Mouse (Mus musculus) CD4-positive helper T cell, adult 2 months (primary cell): ENCODE data around the gene Fbxl16.
A peak's percentile ranks its signal among the peaks of the same experiment; 100 is the strongest.

Source experiments
- DNase-seq: peaks from one replicate; pipeline ENCODE4 v3.0.0-alpha.2; 2012; ENCODE audit warnings: low read depth, missing footprints, low spot score

Fbxl16 gene

DNA sequence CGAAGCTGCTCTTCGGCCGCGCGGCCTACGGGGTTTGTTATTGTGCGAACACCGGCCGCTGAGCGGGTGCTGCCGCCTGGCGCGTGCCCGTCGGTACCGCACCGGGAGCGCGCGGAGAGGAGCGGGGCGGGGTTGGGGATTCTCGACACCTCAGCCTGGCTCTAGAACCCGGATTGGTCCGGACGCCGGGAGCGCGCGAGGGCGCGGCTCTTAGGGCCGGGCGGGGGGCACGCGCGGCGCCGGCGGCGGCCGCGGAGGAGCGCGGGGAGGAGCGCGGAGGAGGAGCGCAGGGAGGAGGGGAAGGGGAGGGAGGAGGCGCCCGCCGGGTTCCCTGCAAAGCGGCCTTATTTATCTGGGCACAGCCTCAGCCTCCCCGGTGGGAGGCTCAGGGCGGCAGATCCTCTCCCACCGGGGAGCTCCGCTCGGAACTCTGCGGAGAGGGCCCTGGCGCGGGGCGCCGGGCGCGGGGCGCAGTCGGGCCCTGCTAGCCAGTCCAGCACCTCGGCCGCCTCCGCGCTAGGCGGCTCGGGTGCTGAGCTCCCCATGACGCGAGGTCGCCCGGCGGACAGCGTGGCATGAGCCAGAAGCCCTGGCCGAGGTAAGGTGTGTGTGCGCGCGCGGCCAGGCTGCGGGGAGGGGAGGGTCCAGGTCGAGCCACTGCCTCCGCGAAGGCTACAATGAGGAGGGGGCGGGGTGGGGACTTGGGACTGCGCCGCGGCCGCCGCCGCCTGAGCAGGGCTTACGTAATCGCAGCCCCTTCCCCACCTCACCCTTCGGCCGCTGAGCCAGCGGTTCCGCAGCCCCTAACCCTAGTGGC is at the start of gene Fbxl16:
Gene Fbxl16 (plus strand): TSS at position 297 of the 817 bp plus-strand sequence.
- peak; percentile 49 for DNase-seq

DNA sequence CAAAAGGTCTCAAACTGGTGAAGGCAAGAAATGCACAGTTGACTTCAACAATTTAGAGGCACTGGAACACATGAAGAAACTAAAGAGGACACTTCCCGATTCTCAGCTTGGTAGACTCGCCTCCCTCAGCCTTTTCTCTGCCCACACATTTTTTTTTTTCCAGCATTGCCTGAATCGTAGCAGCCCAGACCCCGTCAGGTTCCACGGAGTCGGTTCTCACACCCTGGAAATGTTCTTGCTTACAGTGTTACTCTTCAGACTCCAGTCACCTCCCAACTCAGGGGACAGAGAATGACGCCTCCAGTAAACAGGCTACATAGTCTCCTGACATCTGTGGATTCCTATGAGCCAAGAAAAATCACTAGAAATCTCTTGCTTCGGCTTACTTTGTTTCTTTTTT is 48.7 kb upstream of the Fbxl16 start:
- no peak for DNase-seq

DNA sequence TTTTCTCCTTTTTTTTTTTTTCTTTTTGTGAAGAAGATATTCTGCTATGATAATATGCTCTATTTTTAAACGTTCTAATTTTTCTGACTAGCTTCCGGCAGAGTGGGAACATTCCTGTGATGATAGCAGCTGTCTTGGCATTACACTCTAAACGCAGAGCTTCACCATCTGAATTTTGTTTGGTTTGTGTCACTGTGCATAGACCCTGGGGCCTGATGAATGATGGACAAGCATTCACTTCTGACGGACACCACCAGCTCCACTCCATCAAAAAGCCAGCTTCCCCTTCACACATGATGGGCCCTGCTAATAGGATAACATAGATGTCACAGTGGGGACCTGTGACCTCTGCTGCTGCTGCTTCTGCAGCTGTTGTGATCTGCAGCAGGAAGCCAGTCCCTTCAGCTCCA is 47.3 kb upstream of the Fbxl16 start:
- no peak for DNase-seq

DNA sequence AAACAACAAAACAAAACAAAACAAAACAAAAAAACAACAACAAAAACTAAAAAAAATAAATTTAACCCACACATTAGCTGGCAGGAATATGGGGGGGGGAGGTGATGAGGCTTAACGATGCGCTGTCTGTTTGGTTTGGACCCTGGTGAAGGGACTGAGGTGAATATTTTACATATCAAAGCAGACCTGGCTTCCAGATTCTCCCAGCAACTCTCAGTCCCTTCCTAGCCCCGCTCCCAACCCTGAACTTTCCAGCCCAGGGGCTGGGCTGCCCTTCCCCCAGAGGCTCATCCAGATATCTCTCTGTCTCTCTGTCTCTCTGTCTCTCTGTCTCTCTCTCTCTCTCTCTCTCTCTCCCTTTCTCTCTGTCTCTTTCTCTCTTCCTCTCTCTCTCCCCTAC is 46.3 kb upstream of the Fbxl16 start:
- DNase-seq = no peak

DNA sequence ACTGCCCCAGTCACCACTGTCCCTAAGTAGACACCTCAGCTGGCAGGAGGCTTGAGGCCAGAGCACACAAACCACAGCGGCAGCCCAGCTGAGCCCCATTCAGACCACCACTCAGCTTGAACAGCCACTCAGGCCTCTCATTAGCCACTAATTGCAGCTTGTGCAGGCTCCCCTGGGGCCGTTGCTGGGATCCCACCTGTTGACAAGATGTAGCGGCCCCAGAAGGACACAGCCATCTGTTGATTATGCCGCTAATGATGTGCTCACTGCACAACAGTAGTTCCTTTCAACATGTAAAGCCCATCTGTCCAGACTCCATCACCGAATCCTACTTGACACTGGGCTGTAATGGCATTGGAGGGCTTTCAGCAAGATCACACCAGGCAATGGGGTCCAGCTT is 43.0 kb upstream of the Fbxl16 start:
- no peak for DNase-seq

DNA sequence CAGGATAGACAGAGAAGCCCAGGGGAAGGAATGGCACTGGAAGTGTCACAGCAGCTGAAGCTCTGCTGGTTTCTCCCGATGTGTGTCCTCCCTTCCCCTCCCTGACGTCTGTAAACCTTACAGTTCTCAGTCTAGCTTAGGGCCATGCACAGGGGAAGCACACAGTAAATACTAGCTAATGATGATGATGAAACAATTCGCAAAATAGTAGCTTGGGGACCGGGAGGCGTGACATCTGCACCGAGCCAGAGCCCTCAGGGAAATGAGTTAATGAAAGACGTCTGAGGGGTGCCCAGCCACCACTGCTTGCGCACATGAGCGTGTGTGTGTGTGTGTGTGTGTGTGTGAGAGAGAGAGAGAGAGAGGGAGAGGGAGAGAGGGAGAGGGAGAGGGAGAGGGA is 39.6 kb upstream of the Fbxl16 start:
- DNase-seq = no peak

DNA sequence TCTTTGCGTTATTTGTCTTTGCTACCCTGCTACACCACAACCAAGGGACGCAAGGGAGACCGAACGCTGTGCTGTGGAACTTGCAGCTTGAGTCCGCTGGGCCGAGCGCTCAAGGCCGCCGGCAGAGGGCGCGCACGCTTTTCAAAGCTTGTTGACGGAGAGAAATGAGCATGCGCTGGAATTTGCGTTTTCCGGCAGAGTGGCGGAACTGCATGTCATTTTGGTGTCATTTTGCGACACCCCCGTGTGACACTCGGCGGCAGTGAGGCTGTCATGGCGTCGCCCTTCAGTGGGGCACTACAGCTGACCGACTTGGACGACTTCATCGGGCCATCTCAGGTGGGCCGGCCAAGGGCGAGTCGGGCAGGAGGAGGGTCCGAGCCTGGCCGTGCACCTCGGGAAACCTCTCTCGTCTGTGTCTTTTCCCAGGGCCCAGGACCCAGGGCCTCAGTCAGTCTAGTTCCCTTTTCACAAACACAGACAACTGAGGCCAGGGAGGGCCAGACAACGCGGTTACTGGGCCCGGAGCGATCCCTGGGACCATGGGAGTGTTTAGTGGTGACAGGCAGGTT is 35.2 kb upstream of the Fbxl16 start, which contains the start of gene Narfl:
Gene Narfl (plus strand): TSS at position 228 of the 572 bp plus-strand sequence.
- DNase-seq = peak; percentile 96

DNA sequence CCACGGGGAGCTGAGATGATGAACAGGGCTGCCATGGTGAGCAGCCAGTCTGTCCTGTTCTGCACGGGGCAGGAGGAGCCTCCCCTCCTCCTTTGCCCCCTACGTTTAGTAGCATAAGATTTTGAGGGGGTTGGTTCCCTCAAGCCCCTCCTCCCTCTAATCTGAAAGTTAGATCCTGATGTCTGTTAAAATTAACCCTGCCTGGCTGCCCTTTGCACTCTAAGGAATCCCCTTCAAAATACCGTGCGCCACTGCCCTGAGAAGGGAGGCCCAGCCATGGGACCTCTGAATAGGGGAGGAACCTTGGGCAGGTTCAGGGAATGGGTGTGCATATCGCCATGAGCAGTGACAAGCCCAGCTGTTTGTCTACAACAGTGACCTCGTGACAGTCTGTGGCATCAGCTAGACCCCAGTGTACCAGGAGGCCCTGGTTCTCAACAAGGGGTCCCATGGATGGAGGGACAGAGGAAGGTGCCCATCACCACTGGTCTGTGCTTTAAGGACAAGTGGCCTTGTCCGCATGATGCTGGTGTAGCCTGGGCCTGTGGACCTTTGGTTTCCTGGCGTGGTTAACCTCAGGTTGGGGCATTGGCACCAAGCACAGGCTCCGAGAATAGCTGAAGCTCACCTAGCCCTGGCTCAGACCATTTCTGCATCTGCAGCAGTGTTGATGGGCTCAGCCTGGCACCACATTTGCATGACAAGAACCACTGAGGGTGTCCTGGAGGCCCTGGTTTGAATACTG is 33.4 kb upstream of the Fbxl16 start:
- no peak for DNase-seq

DNA sequence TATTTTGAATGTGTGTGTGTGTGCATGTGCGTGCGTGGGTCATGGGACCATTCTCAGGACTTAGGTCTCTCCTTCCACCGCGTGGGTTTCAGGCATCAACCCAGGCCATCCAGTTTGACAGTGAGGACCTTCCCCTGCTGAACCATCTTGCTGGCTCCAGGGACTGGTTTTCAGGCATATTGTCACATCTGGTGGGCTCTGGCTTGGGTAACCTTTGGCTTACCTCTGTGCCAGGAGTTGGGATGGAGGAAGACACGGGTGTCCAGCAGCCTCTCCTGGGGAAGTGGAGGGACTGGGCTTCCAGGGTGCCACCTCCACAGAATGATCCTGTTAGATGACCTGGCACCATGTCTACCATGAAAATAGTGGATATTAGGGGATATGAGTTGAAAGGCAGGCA is 30.9 kb upstream of the Fbxl16 start:
- no peak for DNase-seq

DNA sequence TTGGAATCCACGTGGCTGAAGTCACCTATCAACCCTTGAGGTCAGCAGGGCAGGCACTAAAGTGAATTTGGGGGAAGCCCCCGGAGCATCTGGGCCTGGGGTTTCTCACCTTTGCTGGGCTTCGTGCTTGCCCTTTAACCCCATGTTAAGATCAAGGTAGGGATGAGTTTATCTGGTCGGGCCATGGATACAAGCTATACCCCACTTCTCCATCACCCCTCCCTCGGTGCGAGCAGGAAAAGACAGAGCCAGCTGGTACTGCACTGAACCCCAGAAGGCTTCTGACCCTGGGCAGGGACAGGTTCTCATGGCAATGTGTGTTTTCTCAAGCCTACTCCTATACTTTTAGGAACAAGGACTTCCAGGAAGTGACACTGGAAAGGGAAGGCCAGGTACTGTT is 27.5 kb upstream of the Fbxl16 start:
- no peak for DNase-seq

DNA sequence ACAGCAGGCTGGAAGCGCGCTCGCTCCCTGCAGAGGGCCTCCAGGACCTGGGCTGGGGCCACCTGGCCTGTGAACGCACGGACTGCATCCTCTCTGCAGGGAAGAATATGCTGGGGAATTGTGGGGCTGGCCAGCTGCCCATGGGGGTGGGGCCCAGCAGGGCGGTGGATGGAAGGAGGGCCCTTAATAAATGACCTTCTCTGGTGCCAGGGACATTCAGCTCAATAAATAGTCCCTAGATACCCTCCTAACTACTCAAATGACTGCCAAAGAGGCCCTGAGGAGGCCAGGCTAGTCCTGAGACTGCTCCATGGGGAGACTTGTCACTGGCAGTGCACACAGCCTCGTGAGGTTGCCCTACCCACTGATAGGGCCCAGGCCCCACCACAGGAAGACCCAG is 25.8 kb upstream of the Fbxl16 start:
- DNase-seq = no peak

DNA sequence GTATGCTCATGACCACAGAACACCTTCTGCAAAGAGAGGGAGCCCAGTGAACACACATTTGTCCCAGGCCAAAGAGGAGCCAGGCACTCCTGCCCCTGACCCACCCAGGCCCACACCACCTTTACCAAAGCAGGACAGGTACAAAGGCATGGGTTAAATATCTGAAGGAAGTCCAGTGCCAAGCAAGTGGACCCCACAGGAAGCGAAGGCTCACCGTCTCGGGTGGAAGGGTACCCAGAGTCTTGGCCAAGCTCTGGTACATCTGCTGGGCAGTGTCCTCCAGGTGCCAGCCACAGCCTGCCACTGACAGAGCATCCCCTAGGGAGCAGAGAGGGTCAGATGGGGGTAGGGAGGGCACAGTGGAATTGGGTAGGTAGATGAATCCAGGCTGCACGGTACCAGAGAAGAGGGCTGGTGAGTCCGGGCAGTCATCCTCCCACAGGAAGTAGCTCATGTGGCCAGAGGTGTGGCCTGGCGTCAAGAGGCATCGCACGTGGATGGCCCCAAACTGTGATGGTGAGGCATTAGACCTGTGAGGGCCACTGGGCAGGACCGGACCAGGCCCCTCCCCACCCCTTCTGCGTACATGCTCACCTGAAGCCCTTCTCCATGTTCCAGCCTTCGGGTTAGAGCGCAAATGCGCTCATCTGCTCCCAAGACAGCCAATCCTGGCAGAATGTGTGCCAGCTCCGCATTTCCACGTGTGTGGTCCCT is 24.9 kb upstream of the Fbxl16 start:
- DNase-seq = no peak

DNA sequence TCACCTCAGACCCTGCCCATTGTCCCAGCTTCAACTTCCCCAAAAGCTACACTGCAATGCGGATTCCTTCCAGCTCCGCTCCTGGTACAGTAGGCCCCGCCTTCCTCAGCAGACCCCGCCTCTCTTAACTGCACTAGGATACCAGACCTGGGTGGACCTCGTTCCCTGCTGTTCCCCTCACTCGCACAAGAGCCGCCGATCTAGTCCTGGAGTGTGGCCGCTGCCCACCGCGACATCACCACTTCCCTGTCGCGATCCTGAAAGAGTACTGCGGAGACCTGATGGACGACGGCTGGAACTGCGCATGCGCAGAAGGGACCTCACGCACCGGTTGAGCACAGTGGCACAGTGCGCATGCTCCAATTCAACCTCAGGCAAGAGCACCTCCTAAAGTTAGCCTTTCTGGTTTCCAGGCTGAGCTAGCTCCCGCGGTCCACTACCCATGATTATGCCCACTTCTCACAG is 23.6 kb upstream of the Fbxl16 start, which contains the start of gene Haghl:
Gene Haghl (minus strand): TSS at position 393 of the 465 bp plus-strand sequence.
- DNase-seq = peak; percentile 94

DNA sequence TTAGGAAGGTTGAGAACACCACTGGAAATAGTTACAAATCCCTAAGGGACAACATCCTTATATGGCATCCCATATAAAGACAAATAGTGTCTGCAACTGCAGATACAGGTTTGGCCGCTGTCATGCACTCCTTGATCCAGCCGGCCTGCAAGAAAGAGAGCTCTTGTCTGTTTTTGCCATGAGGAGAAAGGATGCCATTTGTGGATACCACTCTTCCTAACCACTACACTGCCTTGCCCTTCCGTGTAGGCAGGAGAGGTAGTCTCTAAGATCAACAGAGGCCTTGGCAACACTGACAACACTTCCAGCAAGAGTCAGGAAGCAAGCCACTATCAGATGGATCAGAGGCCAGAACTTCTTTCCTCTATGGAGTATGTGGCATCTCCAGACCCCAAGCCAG is 22.6 kb upstream of the Fbxl16 start, which contains the start of gene Ccdc78:
Gene Ccdc78 (plus strand): TSS at position 301 of the 400 bp plus-strand sequence.
- DNase-seq = no peak

DNA sequence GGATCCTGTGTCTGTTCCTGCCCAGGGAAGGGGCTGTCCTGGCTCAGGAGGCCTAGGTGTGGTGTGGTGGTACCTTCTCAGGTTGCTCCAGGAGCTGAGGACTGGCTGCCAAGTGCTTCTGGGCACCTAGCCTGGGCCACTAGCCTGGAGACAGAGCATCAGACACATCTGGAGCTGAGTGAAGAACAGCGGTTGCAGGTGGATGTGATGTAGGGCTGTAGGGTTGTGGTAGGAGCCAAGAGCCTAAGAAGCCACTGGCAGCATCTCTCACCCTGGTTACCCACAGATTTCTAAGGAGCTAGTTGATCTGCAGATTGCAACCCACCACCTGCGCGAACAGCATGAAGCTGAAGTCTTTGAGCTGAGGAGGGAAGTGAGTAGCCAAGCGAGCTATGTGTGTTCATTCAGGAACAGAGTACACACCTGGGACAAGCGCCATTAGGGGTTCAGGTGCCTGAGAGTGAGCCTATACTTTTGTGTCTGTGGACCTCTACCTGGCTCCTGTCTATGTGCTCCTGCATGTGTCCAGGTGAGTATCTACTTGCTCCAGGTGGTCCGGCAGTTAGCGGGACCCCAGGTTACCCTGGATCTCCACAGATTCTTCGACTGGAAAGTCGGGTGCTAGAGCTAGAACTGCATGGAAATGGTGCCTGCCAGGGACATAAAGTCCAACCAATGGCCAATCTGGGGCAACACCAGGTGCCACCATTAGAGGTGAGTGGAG is 21.9 kb upstream of the Fbxl16 start:
- DNase-seq = no peak

DNA sequence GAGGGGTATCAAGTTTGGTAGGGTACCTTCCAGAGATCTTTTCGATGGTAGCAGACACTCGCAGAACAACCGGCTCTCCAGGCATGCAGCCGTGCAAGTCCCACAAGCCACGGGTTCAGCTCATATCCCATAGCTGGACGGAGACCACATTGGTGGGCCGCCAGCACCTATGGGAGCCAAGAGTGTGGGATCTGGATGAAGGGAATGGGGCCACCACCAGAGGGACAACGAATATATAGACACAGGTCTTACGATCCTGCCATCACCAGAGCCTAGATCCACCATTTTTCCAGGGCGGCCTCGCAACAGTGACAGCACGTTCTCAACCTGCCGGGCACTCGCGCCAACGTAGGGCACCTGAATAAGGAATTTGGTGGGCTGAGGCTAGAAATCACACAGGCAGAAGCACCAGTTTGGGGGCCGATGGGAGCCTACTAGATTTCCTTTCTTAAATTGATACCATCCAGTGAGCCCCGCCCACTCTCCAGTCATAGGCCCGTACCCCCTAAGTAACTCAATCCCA is 17.5 kb upstream of the Fbxl16 start:
- DNase-seq = no peak

DNA sequence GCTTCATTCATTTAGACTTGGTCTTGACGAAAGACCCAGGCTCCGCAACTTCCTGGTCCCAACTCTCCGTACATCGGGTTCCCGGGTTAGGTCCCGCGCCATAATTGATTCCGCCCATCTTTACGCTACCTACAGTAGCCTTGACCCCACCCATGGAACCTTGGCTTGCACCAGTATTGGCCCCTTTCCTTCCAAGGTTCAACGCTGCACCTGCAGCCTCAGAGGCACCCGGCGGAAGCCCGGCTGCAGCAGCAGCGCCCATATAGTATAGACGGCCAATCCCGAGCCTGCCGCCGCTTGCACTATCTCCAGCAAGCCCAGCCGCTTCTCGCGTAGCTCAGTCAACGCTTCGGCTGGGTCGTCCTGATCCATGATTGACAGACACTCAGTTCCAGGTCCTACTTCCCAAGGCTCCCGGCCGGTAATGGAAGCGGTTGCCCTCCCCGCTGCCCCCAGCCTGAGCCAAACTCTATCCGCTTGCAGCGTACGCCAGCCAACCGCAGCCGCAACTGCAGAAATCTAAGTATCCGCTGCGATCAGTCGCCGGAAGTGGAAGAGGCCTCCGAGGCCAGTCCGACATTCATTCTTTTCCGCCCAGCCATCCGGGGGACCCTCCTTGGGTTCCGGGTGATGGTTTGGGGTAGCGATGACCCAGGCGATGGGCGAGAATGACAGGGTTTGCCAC is 16.9 kb upstream of the Fbxl16 start:
- DNase-seq = peak; percentile 90

DNA sequence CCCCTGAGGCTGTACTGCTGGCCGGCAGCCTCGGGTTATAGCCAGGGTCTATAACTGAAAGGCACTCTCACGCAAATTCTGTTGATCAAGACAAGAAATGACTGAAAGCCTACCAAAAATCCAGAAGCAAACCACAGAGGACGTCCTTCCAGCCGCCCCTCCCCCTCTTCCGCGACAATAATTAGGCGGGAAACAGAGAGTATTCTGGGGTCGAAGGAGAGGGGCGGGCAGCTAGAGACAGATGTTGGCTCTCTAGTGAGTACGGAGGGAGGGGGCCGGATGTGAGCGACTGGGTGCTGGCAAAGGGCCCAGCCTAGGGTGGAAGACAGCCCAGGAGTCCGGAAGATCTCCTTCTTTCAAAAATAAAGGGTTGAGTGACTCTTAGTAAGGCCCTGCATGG is 16.3 kb upstream of the Fbxl16 start, which contains the start of gene Fam173a:
Gene Fam173a (minus strand): TSS at position 287 of the 400 bp plus-strand sequence.
- peak; percentile 88 for DNase-seq

DNA sequence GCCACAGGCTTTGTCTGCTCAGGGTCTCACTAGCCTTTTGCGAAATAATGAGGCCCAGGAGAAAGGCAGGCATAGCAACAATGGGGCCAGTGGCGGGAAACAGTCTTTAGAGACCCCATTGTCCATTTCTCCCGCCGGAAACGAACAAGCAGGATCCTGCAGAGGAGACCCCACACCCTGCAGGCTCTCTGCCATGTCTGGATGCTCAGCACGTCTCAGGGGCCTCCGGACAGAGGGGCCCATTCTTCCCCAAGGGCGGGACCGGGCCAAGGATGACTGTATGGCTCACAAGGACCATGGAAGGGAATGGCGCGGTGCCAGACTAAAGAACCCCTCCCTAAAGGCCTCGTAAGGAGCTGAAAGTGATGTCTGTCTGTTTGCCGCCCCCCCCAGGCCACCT is 14.7 kb upstream of the Fbxl16 start:
- DNase-seq = no peak

DNA sequence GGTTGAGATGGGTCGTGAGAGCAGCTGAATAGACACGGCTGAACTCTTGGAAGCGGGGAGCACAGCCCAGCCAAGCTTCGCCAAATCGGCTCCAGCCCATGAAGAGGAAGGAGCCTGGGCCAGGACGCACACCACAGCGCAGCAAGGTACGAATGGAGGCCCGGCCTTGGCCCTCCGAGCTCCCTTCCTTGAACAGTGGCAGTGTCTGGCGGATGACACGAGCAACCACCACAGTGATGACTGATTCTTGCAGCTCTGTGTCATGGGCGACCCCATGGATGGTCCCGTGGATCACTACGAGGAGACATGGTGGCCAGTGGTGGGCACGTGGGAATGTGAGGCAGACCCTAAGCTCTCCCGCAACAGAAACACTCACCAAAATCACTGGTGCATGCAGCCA is 13.9 kb upstream of the Fbxl16 start:
- DNase-seq = no peak
